Mouse (Mus musculus) forebrain, embryonic 11.5 days (tissue): ENCODE measurements at regions not wholly inside any gene's neighbourhood (a gene's known extent, or its start where the extent isn't known, plus 50 kb on each side); places are given as distances from the start of the nearest gene placed in this dataset.
A peak's percentile ranks its signal among the peaks of the same experiment; 100 is the strongest.
"Not testable (repeated sequence)": the region's sequence is repeated elsewhere in the genome, so short reads cannot be mapped to it uniquely, and the experiment has no call there.

Source experiments
- ATAC-seq: fragments of 200-750 bp; cut with Nextera tagmentation; replicated peaks from 2 replicates; pipeline ENCODE4 v1.8.0; 2017; ENCODE audit warnings: moderate TSS enrichment; ENCODE audit not compliant: low FRiP score
- DNase-seq: peaks from one replicate; pipeline ENCODE4 v3.0.0-alpha.2; 2017; ENCODE audit warnings: low spot score
- H3K27ac ChIP-seq: fragments of 300-500 bp; sonication (generic); 2 replicates; pipeline ENCODE4 v1.5.1; 2014; ENCODE audit warnings: low read depth, low read length
- H3K27me3 ChIP-seq: fragments of 300-500 bp; sonication (generic); 2 replicates; pipeline ENCODE4 v1.6.1; 2014; ENCODE audit warnings: mild to moderate bottlenecking, low read length, mixed read lengths; ENCODE audit not compliant: control insufficient read depth, insufficient read depth
- H3K36me3 ChIP-seq: fragments of 300-500 bp; sonication (generic); 2 replicates; pipeline ENCODE4 v1.6.1; 2014; ENCODE audit warnings: mild to moderate bottlenecking, low read length, moderate library complexity, mixed read lengths; ENCODE audit not compliant: control insufficient read depth, insufficient read depth
- H3K4me1 ChIP-seq: fragments of 300-500 bp; sonication (generic); replicated peaks from 2 replicates; pipeline ENCODE4 v1.6.1; 2014; ENCODE audit warnings: low read length, mixed read lengths; ENCODE audit not compliant: control insufficient read depth, insufficient read depth
- H3K4me2 ChIP-seq: fragments of 300-500 bp; sonication (generic); 2 replicates; pipeline ENCODE4 v1.6.1; 2014; ENCODE audit warnings: low read depth, mild to moderate bottlenecking, low read length, moderate library complexity, mixed read lengths; ENCODE audit not compliant: severe bottlenecking
- H3K4me3 ChIP-seq: fragments of 300-500 bp; sonication (generic); 2 replicates; pipeline ENCODE4 v1.5.1; 2014; ENCODE audit warnings: low read depth, low read length
- H3K9ac ChIP-seq: fragments of 300-500 bp; sonication (generic); 2 replicates; pipeline ENCODE4 v1.6.1; 2014; ENCODE audit warnings: low read length
- H3K9me3 ChIP-seq: fragments of 300-500 bp; sonication (generic); 2 replicates; pipeline ENCODE4 v1.6.1; 2016; ENCODE audit warnings: low read length, mixed read lengths; ENCODE audit not compliant: control insufficient read depth
- WGBS: fragments of 180-500 bp; shearing (Covaris S2); extraction: QIAGEN DNeasy Blood & Tissue Kit; methylation state at CpG from one replicate; pipeline ENCODE4 v1.1.7; 2014; 5-methylcytosine and 5-hydroxymethylcytosine counted together

DNA sequence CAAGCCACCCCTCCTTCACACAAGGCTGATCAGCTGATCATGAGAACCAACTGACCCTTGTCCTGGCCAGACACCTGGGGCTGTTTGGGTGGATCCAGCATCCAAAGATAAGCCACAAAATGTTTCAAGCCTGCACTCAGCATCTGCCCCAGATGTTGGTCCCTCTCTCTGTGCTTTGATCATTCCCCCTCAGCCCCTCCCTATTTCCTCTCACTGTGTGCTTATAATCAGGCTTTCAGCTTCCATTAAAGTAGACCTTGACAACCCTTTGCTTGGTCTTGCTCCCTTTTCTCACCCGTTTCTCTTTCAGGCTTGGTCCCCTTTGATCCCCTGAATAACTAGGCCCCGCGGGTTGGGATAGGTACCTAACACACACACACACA lies 58.4 kb upstream of the Chd2 start:
- H3K27ac ChIP-seq, H3K4me1 ChIP-seq, H3K9me3 ChIP-seq, ATAC-seq, H3K4me2 ChIP-seq, H3K27me3 ChIP-seq, H3K36me3 ChIP-seq, DNase-seq, H3K4me3 ChIP-seq, H3K9ac ChIP-seq: not testable (repeated sequence)
- WGBS, result 89% methylated on average over 3 of the region's 3 CpGs

GRCm38 (mm10) chr7:73599354-73600002 lies 57.8 kb upstream of the Chd2 start:
- H3K4me2 ChIP-seq, result no peak overlapping the region
- no peaks in the 10 kb centered on the region for H3K36me3 ChIP-seq
- no peaks in the 10 kb centered on the region for H3K9me3 ChIP-seq
- ATAC-seq, result no peak
- 93% methylated on average over 9 of the region's 9 CpGs for WGBS
- H3K4me1 ChIP-seq, result peaks cover 4% of the 10 kb centered on the region; the same call in 1 of the 2 replicates
- H3K27me3 ChIP-seq, result no peaks in the 10 kb centered on the region
- no peak overlapping the region for H3K27ac ChIP-seq
- no peak for DNase-seq
- H3K4me3 ChIP-seq, result no peak overlapping the region
- H3K9ac ChIP-seq, result no peak overlapping the region

GRCm38 (mm10) chr7:73597968-73598367 lies 56.3 kb upstream of the Chd2 start:
- no peak overlapping the region for H3K9ac ChIP-seq
- ATAC-seq, result no peak
- WGBS, result 84% methylated on average over 5 of the region's 5 CpGs
- no peaks in the 10 kb centered on the region for H3K9me3 ChIP-seq
- no peaks in the 10 kb centered on the region for H3K36me3 ChIP-seq
- no peak for DNase-seq
- H3K4me1 ChIP-seq, result peaks cover 10% of the 10 kb centered on the region; the same call in 1 of the 2 replicates
- H3K27me3 ChIP-seq, result no peaks in the 10 kb centered on the region
- H3K27ac ChIP-seq, result no peak overlapping the region
- H3K4me3 ChIP-seq, result no peak overlapping the region
- H3K4me2 ChIP-seq, result no peak overlapping the region

DNA sequence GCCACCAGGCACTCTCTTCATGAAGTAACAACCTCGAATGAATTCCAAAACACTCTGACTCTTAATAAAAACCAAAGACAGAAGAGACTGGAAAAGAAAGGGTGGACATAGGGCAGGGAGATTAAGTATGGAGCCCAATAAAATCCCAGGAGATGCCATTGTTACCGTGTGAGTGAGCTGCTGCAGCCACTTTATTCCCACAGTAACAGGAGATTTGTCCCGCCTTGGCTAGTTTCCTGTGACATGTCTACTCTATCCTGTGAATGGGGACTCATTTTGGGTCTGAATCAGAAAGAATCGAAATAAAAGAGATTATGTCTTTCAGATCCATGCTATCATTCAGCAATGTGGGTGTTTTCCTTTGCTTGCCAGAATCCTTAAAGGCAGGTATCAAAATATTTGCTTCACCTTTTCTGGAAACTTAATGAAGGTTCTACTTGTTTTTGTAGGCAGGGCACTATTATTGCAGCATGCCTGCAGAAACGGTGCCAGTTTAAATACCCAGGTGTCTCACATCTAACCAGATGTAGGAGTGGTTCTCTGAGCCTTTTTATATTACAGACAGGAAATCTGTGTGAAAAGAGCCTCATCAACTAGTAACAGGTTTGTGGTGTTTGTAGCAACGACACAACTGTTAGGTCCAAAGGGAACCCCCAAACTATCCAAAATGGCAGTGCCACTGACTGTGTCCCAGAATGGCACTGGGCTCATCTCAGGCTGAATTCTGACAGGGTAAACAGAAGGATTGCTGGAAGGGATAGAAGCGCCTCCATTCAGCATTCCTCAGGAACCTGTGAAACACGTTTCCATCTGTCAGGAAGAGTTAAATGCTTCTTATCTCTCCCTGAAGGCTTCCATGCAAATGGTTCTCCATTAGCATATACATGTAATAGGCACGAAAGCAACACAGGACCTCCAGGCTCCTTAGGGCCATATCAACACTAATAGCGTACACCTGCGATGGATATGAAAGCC lies 55.5 kb upstream of the Chd2 start:
- no peaks in the 10 kb centered on the region for H3K9me3 ChIP-seq
- no peaks in the 10 kb centered on the region for H3K27me3 ChIP-seq
- H3K9ac ChIP-seq, result no peak overlapping the region
- H3K4me1 ChIP-seq, result peaks cover 10% of the 10 kb centered on the region; the same call in 1 of the 2 replicates
- DNase-seq (no peak), ATAC-seq (no peak)
- H3K4me3 ChIP-seq, result no peak overlapping the region
- no peaks in the 10 kb centered on the region for H3K36me3 ChIP-seq
- H3K27ac ChIP-seq, result no peak overlapping the region
- WGBS, result 59% methylated on average over 11 of the region's 11 CpGs
- H3K4me2 ChIP-seq, result no peak overlapping the region

DNA sequence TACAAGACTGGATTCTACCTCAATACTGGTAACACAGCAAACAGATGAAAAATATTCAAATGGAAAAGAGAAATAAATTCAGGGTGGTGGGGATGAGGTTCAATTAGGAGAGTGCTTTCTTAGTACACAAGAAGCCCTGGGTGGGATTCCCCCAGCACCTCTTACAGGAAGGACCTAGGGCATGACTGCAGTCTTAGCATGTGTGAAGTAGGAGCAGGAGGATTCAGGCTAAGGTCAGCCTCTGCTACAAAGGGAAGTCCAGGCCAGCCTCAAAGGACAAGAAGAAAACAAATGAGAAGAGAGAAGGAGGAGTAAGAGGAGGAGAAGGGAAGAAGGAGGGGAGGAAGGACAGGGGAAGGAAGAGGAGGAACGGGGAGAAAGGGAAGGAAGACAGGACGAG lies 54.8 kb upstream of the Chd2 start:
- Histone ChIP-seq H3K27ac (no peak overlapping the region), H3K9ac (no peak overlapping the region), H3K9me3 (no peaks in the 10 kb centered on the region), H3K4me2 (no peak overlapping the region), H3K36me3 (no peaks in the 10 kb centered on the region), H3K27me3 (no peaks in the 10 kb centered on the region), H3K4me1 (peaks cover 10% of the 10 kb centered on the region; the same call in 1 of the 2 replicates), H3K4me3 (no peak overlapping the region)
- ATAC-seq (no peak), DNase-seq (no peak)
- 51% methylated on average over 2 of the region's 2 CpGs for WGBS

DNA sequence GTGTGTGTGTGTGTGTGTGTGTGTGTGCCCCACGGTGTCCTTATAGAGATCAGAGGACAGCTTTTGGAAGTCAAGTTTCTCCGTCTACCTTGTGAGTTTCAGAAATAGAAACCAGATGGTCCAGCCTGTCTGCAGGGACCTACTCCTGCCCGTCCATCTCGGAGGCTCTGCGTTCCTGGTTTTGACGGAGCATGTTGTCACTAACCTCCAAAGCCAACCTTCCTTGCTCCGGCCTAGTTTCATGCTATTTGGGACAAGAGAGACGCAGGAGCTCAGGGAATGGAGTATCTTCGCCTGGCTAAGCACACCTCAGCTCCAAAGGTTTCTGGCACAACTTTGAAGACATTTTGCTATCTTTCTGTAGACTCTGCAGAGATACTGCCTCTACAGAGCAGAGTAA lies 54.2 kb upstream of the Chd2 start:
- no peak overlapping the region for H3K4me2 ChIP-seq
- DNase-seq (no peak), ATAC-seq (no peak)
- no peak overlapping the region for H3K4me3 ChIP-seq
- no peak overlapping the region for H3K9ac ChIP-seq
- H3K27ac ChIP-seq, result peak overlapping the region; percentile 87
- H3K9me3 ChIP-seq, result no peaks in the 10 kb centered on the region
- no peaks in the 10 kb centered on the region for H3K36me3 ChIP-seq
- 42% methylated on average over 9 of the region's 9 CpGs for WGBS
- peaks cover 10% of the 10 kb centered on the region; the same call in 1 of the 2 replicates for H3K4me1 ChIP-seq
- no peaks in the 10 kb centered on the region for H3K27me3 ChIP-seq

DNA sequence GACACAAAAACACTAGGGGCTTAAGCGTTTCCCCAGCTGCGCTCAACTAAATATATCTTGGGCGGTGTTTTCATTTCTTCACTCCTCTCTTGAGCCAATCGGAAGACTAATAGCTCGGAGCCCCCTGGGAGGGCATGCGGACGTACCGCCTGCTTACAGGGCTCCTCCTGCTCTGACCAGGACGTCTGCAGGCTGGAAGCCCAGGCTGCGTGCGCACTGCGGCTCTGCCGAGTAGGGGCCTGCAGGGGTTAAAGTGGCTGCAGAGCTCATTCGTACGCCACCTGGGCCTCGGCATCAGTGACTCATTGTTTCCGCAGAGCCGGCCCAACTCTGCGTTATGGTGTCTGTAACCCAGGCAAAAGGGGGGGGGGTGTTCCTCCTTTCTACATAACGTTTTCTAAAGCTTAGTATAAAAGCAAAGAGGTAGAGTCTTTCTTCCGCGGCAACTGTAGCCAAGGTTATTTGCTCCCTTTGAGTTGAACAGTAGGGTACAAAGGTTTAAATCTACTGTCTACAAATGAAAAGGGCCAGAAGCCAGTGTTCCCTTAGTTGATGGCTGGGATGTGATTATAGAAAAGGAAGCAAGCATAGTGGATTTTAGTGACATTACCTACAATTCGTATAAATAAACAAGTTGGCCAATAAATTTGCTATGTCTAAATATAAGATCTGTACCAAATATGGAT lies 53.7 kb upstream of the Chd2 start:
- Histone ChIP-seq H3K9ac (peak overlapping the region; percentile 50; the same call in 1 of the 2 replicates), H3K4me2 (peak overlapping the region; percentile 53), H3K27ac (peak overlapping the region; percentile 87), H3K4me3 (peak overlapping the region; percentile 20), H3K36me3 (no peaks in the 10 kb centered on the region), H3K4me1 (peaks cover 10% of the 10 kb centered on the region; the same call in 1 of the 2 replicates), H3K27me3 (no peaks in the 10 kb centered on the region), H3K9me3 (no peaks in the 10 kb centered on the region)
- ATAC-seq (peak; percentile 99), DNase-seq (peak; percentile 97)
- 2% methylated on average over 23 of the region's 23 CpGs for WGBS

GRCm38 (mm10) chr7:73594492-73595139 lies 53.0 kb upstream of the Chd2 start:
- no peaks in the 10 kb centered on the region for H3K36me3 ChIP-seq
- H3K4me1 ChIP-seq, result peaks cover 10% of the 10 kb centered on the region; the same call in 1 of the 2 replicates
- H3K4me3 ChIP-seq, result peak overlapping the region; percentile 20
- H3K4me2 ChIP-seq, result peak overlapping the region; percentile 53
- no peaks in the 10 kb centered on the region for H3K27me3 ChIP-seq
- no peaks in the 10 kb centered on the region for H3K9me3 ChIP-seq
- ATAC-seq (no peak; the same call in 1 of the 2 replicates), DNase-seq (peak; percentile 56)
- under 1% methylated on average over 14 of the region's 14 CpGs for WGBS
- peak overlapping the region; percentile 50; the same call in 1 of the 2 replicates for H3K9ac ChIP-seq
- peak overlapping the region; percentile 87 for H3K27ac ChIP-seq
